Comparison of ENCODE assay signal across 1 mouse cellular context in the genomic region with DNA sequence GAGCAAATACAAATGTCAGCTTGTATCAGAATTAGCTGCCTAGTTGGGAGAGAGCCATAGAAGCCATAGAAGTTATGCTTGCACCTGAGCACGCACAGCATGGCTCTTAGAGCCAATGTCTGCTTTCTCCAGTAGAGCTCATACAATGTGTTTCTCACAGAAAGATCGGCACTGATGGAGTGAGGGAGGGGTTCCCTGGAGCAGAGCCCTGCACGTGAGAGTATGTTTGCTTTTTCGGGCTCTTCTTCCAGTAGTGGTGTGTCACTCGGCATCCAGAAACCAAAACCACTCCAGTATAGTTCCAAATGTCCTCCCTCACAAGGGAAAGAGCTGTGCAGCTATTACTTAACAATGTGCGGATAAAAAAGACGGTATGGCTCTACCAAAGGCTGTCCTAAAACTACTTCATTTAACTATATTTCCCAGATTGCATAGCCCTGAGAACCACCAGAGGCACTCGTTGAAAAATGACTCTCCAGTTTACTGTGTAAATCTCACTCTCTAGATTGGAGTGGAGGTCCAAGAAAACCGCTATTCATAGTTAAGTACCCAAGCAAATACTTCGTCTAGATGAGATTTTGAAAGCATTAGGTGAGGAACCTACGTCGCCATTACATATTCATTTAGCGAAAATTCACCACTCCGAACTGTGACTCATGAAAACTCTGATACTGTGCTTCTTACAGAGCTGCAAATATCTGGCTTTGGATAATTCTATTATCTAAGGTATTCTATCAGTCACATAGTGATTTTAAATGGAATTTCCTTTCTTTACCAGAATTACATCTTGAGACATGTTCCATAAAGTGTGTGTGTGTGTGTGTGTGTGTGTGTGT.
TF ChIP-seq lines count a peak whose summit lies in the region.

No protein-coding gene starts in this region.

TF ChIP-seq in MEL, 35 proteins besides CTCF, POLR2A, EP300 and RAD21 (continued from another document):
- peak; percentile 52; the same call in 1 of the 2 replicates for TF ChIP-seq JUND (IDR thresholded peaks at IDR 0.05; ENCODE audit: low read depth, low read length)
- TF ChIP-seq ETS1 (IDR thresholded peaks at IDR 0.05; ENCODE audit: low read depth, low read length), result no peak; the same call in none of the 2 replicates
- no peak for TF ChIP-seq UBTF (IDR thresholded peaks at IDR 0.05; ENCODE audit: borderline replicate concordance, insufficient read depth, low read depth, low read length)
- no peak for TF ChIP-seq ZC3H11A (IDR thresholded peaks at IDR 0.05; ENCODE audit: low read depth, low read length)
- no peak for TF ChIP-seq GABPA (IDR thresholded peaks at IDR 0.05; ENCODE audit: low read depth, low read length)
- no peak for TF ChIP-seq MEF2A (IDR thresholded peaks at IDR 0.05; ENCODE audit: extremely low read depth, insufficient replicate concordance, low read depth, low read length, poor library complexity, severe bottlenecking)
- no peak for TF ChIP-seq E2F4 (IDR thresholded peaks at IDR 0.05; ENCODE audit: borderline replicate concordance, low read depth, low read length)
